Mouse (Mus musculus): Measurements from ENCODE around the gene Cp. TPM values are rescaled to one million over a fixed set of nuclear protein-coding genes. Genes with fewer than 3 reads are reported as not detected.
"Not testable (repeated sequence)": the region's sequence is repeated elsewhere in the genome, so short reads cannot be mapped to it uniquely, and the experiment has no call there.

Gene Cp
- total RNA-seq, 1 experiment from 2014 or later, result 0.12 TPM

DNA sequence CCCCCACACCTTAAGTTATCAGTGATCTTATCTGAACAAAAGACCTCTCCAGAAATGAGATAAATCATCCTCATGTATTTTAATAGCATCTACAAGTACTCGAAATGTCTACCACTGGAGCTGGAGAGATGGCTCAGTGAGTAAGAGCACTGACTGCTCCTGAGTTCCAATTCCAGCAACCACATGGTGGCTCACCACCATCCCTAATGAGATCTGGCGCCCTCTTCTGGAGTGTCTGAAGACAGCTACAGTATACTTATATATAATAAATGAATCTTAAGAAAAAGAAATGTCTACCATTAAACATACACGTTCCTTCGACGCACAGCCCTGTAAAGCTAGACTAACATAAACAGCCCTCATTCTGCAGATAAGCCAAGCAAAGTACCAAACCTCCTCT, 45.9 kb downstream of the Cp start:
- ATAC-seq (ENCODE audit: extremely low read depth, insufficient number of reproducible peaks, low FRiP score, poor library complexity, severe bottlenecking), result no peak

DNA sequence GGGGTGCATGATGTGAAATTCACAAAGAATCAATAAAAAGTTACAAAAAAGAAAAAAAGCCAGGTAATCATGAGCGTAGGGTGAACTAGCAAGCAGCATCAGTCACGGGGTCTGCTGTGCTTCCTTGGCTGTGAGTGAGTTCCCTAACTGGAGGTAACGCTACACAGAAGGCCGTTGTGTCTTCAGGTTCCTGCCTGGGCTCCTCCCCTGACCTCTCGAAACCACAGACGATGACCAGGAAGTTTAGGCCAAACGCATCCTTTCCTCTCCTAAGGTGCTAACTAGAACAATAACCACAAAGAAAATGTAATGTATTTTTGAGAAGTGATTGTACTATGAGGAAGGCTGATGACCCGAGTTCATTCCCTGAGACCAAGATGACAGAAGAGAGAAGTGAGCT, 47.6 kb downstream of the Cp start:
- ATAC-seq (ENCODE audit: extremely low read depth, insufficient number of reproducible peaks, low FRiP score, poor library complexity, severe bottlenecking), result peak; percentile 87

DNA sequence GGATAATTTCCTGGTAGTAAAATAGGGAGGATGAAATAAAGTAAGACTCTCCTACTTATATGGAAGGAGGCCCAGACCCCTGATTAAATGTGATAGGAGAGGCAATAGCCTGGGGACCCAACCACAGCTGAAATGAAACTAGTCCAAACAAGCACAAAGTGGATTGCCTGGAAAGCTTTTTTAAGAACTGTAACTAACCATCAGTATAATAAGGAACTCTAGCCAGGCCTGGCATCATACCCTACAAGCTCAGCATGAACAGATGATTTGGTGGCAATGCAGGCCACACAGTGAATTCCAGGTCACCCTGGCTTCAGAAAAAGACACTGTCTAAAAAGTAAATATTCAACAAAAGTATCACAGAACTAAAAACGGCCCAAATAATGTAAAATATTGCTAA, 48.8 kb downstream of the Cp start:
- no peak for ATAC-seq (ENCODE audit: extremely low read depth, insufficient number of reproducible peaks, low FRiP score, poor library complexity, severe bottlenecking)

DNA sequence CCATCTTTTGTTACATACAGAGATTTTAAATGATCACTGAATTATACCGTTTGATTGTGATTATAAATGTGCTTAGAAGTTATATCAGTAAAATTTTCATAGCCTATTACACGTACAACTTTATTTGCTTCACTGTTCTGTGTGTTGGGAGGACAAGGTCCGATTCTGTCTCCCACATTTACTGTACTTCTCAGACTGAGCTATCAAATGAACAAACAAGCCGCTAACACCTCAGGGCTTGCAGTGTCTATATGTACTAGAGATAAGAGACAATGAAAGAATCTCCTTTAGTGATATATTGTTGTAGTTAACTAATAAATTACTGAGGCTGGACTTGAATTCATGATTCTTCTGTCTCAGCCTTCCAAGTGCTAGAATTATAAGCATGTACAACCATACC, 50.4 kb downstream of the Cp start:
- ATAC-seq (ENCODE audit: extremely low read depth, insufficient number of reproducible peaks, low FRiP score, poor library complexity, severe bottlenecking), result no peak

DNA sequence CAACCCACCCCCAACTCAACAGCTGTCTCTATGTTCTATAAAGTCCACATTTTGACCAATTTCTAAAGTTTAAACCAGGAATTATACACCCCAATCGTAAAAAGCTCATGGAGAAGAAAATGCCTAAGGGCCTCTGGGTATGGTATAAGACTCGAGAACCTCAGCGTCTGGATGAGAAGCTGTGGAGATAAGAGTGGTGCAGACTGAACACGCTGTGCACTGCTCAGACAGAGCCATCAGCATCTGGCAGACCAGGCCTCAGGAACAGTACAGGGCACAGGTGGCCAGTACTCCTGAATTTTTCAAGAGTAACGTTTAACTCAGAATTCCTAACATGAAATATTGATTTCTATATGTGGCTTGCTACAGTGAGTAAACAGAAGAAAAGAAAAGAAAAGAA, 50.9 kb downstream of the Cp start:
- no peak for ATAC-seq (ENCODE audit: extremely low read depth, insufficient number of reproducible peaks, low FRiP score, poor library complexity, severe bottlenecking)

DNA sequence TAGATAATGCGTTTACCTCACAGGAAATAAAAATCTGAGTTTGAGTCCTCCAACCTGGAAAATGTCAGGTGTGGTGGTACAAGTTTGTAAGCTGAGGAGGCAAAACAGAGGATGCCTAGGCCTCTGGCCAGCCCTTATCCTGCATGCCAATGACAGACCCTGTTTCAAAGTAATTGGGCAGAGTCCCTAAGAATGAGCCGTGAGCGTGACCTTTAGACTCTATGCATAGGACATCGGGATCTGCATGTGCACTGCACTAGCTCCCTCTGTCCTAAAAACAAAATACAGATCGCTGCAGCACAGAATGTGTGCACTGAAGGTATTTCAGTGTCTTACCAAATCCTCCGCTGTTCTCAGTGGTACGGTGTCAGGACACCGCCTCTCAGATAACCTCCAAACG, 53.6 kb downstream of the Cp start:
- no peak for ATAC-seq (ENCODE audit: extremely low read depth, insufficient number of reproducible peaks, low FRiP score, poor library complexity, severe bottlenecking)

DNA sequence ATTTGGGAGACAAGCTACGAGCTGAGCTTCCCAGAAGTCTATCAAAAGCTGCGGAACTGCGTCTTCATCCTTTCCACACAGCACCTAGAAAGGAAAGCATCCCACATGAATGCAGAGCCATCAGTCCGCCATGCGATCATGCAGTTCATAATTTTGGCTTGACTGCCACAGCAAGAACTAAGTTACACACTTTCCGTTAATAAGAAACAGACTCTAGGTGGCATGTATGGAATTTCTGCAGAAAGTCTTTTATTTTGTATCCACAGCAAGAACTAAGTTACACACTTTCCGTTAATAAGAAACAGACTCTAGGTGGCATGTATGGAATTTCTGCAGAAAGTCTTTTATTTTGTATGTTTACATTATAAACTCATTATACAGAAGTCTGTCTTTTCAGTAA, 54.1 kb downstream of the Cp start:
- not testable (repeated sequence) for ATAC-seq (ENCODE audit: extremely low read depth, insufficient number of reproducible peaks, low FRiP score, poor library complexity, severe bottlenecking)

DNA sequence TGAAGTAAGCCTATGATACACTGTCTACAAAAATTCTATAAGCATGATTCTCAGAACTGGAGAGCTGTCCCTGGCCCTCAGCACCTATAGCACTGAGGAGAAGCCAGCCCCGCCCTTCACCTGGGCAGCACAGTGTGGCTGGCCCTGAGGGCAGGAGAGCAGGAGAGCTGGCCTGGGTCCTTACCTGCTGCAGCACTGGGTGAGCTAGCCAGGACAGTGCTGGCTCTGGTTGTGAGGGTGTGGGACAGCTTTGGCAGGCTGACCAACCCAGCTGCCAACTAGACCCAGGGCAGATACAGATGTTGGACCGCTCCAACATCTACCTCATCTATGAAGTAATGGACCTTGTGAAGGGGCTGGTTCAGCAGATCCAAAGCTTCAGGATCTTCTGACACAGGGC, 57.6 kb downstream of the Cp start:
- 0 out of 2 replicates have a peak, but pooled peaks have one; percentile 19 for ATAC-seq (ENCODE audit: extremely low read depth, insufficient number of reproducible peaks, low FRiP score, poor library complexity, severe bottlenecking)

DNA sequence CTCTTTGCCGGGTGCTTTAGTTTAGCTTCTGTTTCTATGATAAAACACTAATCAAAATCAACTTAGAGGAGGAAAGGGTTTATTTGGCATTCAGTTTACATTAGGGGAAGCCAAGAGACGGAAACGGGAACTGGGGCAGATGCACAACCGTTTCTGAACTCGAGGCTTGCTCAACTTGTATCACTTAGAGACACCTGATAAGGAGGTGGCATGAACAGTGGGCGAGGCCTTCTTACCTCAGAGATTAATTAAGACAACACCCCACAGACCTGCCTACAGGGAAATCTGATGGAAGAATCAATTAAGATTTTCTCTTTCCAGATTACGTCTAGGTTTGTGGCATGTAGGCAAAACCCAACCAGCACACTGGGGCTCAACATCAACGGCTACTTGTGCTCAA, 61.2 kb downstream of the Cp start:
- ATAC-seq (ENCODE audit: extremely low read depth, insufficient number of reproducible peaks, low FRiP score, poor library complexity, severe bottlenecking), result no peak

DNA sequence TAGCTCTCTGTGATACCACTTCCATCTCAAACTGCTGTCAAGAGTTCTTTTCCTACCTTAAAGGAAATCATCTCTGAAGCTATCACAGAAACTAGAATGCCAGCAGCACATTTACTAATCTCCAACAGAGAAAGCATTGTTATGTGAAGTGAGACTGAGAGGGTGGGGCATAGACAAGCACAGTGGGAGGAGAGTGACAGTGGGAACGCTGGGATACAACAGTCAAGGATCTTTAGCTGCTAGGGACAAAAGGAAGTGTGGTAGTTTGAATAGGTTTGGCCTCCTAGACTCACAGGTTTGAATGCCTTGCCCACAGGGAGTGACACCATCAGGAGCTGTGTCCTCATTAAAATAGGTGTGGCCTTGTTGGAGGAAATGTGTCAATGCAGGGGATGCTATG, 67.0 kb downstream of the Cp start:
- no peak for ATAC-seq (ENCODE audit: extremely low read depth, insufficient number of reproducible peaks, low FRiP score, poor library complexity, severe bottlenecking)

DNA sequence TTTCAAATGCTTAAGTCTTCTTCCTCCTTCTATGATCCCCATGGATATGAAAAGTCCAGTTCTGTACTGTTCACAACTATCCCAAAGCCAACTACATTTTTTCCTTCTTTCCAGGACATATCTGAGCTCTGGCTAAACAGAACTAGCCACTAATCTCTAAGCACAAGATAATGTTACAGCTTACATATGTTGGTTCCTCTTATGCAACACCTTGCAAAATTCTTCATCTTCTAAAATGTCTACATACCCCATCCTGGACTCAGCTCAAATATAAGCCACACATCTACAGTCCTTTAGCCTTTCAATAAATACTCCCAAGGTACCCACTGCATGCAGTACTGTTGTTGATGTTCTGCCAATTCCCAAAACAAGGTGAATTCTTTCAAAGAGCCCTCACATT, 69.6 kb downstream of the Cp start:
- no peak for ATAC-seq (ENCODE audit: extremely low read depth, insufficient number of reproducible peaks, low FRiP score, poor library complexity, severe bottlenecking)

DNA sequence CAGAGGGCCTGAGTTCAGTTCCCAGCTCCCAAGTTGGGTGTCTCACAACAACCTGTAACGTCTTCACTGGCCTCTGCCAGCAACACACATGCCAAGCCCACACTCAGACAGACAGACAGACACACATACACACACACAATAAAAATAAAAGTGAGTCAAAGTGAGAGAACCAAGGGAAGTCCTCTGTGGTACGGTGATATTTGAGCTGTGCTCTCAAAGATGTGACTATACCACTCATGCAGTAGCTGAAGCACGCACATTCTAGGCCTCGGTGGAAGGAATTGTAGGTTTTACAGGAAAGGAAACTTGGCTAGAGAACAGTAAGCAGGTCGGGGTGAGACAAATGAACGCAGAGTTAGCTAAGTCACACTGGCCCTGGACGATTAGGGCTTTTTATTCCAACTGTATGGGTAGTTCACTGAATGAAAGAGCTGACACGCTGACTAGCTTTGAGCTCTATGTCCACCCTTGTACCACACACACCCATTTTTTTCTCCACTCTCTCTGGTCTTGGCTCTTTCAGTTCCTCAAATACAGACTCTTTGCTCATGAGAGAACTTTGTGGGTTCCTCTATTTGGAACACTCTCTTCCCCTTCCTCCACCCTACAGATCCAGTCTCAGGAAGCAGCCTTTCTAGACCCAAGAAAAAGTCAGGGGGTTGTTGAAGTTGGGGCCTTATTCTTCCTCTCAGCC, 70.3 kb downstream of the Cp start:
- peak; percentile 96 for ATAC-seq (ENCODE audit: extremely low read depth, insufficient number of reproducible peaks, low FRiP score, poor library complexity, severe bottlenecking)

DNA sequence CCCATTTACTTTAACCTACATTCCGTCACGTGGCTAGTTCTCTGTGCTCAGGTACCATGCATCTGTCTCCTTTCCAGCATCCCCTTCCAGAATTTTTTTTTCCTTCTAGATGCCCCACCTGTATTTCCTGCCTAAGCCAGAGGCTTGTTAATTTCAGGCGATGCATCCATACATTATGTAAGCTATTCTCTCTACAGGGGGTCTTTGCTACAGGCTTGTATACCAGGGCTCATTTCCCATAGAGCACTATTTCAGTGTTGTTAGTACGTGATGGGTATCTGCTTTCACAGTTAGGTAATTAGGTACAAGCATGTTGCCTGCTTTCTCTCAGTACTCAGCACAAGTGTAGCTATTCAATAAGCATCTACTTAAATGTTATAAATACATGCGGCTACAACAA, 70.9 kb downstream of the Cp start:
- 0 out of 2 replicates have a peak, but pooled peaks have one; percentile 2 for ATAC-seq (ENCODE audit: extremely low read depth, insufficient number of reproducible peaks, low FRiP score, poor library complexity, severe bottlenecking)

DNA sequence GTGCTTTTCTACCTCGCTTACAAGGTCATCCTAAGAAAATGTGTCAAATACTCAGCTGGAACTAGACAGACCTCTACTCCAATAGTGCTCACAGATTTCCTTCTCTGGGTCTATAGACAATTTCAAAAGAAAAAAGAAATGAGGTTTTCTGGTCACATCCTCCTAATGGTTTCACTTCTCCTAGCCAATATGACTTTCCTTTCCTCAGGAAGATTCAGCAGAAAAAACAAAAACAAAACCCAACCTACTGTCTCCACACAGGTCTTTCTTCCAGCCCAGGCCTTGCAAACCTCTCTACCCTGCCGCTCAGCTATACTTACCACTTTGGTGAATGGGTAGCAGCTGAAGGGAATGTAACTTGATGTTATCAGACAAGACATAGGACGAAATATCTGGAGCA, 71.8 kb downstream of the Cp start:
- no peak for ATAC-seq (ENCODE audit: extremely low read depth, insufficient number of reproducible peaks, low FRiP score, poor library complexity, severe bottlenecking)

DNA sequence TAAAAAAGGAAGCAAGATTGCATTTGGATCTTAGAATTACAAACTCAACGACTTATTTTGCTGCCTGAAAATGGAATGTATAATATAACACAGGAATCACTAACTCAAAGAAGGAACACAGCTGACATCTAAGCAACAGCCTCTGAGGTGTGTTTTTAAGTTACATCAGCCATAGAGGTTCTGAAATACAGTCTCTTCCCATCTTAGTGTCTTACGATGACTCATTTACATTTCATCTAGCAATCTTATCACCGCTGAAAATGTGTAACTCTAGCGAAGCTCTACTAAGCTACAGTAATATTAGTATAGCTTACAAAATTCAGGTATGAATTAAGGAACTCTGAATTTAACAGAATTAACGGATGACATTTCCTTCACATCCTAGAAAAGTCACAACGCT, 74.0 kb downstream of the Cp start:
- no peak for ATAC-seq (ENCODE audit: extremely low read depth, insufficient number of reproducible peaks, low FRiP score, poor library complexity, severe bottlenecking)

DNA sequence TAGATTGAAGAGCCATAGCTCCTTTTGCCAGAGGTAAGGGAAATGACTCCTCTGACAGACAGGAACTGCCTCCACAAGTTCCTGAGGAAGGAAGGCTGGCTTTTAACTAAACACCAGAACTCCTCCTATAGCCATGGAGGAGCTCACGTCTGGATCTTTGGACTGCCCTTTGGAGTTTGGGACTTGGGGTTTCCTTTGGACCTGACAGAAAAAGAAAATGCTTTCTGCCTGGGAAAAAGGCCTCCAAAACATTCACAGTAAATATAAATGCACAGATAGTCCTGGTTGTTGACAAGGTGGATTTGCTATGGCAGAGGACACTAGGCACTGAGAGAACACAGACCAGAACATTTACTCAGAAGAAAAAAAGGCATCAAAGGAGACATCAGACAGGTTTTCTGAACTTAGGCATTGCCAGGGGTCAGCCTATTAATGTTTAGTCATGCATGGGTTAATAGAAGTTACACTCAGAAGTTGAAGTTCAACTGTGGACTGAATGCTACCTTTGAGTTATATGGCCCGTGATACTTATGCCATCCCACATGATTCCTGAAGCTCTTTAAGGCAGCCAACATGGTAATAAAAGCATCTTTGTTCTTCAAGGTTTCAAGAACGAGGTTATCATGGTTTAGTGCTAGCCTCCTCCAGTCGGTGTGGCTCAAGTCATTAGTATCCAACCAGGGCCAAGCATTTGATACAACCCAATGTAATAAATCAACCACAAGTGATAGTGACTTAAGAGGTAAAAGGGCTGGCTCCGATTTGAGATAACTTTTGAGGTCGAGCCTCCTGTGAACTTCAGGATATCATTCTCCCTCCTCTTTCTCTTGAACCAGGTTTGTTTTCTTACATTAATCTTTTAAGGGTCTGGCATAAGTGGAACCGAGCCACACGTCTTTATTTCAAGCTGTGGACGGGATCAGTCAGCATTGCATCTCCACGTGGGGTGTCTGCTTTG, 77.2 kb downstream of the Cp start:
- ATAC-seq (ENCODE audit: extremely low read depth, insufficient number of reproducible peaks, low FRiP score, poor library complexity, severe bottlenecking), result no peak

DNA sequence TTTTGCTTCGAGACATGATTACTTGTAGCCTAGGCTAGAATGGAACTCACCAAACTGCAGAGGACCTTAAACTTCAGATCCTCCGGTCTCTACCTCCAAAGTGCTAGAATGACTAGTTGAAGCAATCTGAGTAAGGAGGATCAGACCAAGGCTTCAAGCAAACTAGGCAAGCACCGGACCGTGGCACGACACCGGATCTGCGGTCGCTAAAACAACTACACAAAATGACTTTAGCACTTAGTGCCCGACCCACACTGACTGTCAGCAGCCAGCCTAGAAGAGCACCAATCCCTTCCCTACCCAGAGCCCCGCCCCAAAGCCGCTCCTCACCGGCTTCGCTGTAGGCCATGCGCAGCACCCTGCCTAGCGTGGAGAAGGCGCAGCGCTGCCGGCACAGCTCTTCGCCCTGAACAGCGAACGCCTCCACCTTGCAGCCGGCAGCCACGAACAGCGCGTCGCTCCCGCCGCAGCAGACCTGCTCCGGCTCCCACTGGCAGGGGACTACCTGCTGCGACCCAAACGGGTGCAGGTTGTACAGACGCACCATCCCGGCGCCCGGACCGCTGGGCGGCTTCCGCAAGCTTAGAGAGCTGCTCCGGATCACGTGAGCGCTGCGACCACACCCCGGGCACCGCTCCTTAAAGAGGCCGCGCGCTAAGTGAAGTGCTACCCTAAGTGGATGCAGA, 78.0 kb downstream of the Cp start, which contains the start of gene Hps3:
Gene Hps3, minus strand, starts transcription at position 597 of the 686 bp plus-strand sequence.
- peak; percentile 95 for ATAC-seq (ENCODE audit: extremely low read depth, insufficient number of reproducible peaks, low FRiP score, poor library complexity, severe bottlenecking)

DNA sequence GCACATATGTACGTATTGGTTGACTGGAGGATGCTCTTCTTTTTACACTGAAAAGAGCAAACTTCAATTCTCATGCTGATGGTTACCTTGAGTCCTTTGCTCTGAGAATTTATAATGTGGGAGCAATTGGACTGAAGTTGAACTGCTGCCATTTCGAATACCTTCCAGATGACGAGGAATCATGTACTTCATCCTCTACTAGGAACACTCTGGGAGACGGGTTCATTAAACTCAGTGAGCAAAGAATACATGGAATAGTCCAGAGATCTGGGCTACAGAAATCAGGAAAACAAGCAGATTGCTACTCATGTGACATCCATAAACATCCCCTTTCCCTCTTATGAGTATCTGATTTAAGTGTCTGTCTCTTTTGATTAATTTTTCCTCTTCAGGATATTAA, 79.2 kb downstream of the Cp start:
- no peak for ATAC-seq (ENCODE audit: extremely low read depth, insufficient number of reproducible peaks, low FRiP score, poor library complexity, severe bottlenecking)

DNA sequence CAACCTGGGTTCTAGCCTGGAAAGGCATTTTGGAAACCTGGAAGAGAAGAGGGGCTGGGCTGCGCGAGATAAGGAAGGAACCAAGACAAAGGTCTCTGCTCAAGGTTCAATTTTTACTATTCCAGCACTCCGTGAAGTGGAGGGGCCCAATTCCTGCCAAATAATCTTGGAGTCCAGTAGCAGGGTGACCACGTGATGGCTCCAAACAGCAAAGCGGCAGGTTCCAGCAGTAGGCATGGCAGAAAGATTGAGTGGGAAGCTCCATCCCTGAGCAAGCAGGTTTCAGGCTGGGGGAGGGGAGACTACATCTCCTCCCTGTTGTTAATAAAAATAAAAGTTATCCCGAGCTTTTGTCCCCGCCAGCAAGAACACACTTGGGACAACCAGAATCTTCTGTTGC, 84.6 kb downstream of the Cp start:
- ATAC-seq (ENCODE audit: extremely low read depth, insufficient number of reproducible peaks, low FRiP score, poor library complexity, severe bottlenecking), result not testable (repeated sequence)

DNA sequence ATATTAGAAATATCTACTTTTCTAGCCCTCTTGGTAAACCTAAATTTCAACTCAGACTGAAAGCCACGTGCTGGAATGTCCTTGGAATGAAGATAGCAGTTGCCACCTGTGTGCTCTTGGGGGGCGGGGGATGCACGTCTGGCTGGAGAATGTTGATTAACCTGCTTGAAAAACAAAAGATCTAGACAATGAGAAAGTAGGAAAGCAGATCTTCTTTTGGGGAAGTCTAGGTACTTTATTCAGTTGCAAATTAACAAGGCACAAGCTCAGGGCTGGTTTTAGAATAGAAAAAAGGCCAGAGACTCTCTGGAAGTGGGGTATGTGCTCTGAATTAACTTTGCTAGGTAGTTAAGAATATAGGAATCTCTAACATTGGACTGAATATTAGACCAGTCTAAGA, 87.9 kb downstream of the Cp start:
- ATAC-seq (ENCODE audit: extremely low read depth, insufficient number of reproducible peaks, low FRiP score, poor library complexity, severe bottlenecking), result not testable (repeated sequence)

Measured in neutrophil, adult 5-6 weeks (primary cell).